Mouse (Mus musculus): ENCODE results near the gene Tas2r135. TPM values are rescaled to one million over a fixed set of nuclear protein-coding genes. Genes with fewer than 3 reads are reported as not detected.

Tas2r135 gene
- not detected in 2 replicates for polyA plus RNA-seq (2016; fragmentation: Nextera tagmentation; extraction: Ambion mirVana)

GRCm38 (mm10) chr6:42405134-42405533 lies at the start of gene Tas2r135:
TSS of gene Tas2r135 (plus strand) at chr6:42405434.
- H3K4me3 ChIP-seq (replicated peaks): no peak within 1 kb of the TSS
- H3K27ac ChIP-seq: no peak within 1 kb of the TSS
- no peaks in the 10 kb centered on the region for H3K27me3 ChIP-seq
- H3K9me3 ChIP-seq: no peaks in the 10 kb centered on the region
- ATAC-seq (ENCODE audit: insufficient number of reproducible peaks, insufficient read depth, low FRiP score, low TSS enrichment, low read depth): no peak
- H3K4me2 ChIP-seq: no peak within 1 kb of the TSS
- H3K36me3 ChIP-seq: no peaks in the 10 kb centered on the region
- no peak within 1 kb of the TSS for H3K9ac ChIP-seq (replicated peaks)
- no peaks in the 10 kb centered on the region for H3K4me1 ChIP-seq (replicated peaks)
- WGBS: 79% methylated on average over 2 of the region's 2 CpGs

- no peak for ATAC-seq (ENCODE audit: insufficient number of reproducible peaks, insufficient read depth, low FRiP score, low TSS enrichment, low read depth)
- no peak overlapping the region for H3K4me2 ChIP-seq
- peaks cover 39% of the 10 kb centered on the region for H3K4me1 ChIP-seq (replicated peaks)
- peaks cover 94% of the 10 kb centered on the region for H3K36me3 ChIP-seq
- H3K4me3 ChIP-seq (replicated peaks): no peak overlapping the region
- H3K27me3 ChIP-seq: no peaks in the 10 kb centered on the region
- no peak overlapping the region for H3K9ac ChIP-seq (replicated peaks)
- H3K9me3 ChIP-seq: no peaks in the 10 kb centered on the region
- WGBS: 91% methylated on average over 13 of the region's 13 CpGs
- no peak overlapping the region for H3K27ac ChIP-seq
Measured at GRCm38 (mm10) chr6:42355794-42356600, 49.2 kb upstream of the Tas2r135 start.

GRCm38 (mm10) chr6:42356913-42357312 lies 48.3 kb upstream of the Tas2r135 start:
- 97% methylated on average over 5 of the region's 5 CpGs for WGBS
- no peaks in the 10 kb centered on the region for H3K9me3 ChIP-seq
- peaks cover 93% of the 10 kb centered on the region for H3K36me3 ChIP-seq
- no peak overlapping the region for H3K4me2 ChIP-seq
- no peak for ATAC-seq (ENCODE audit: insufficient number of reproducible peaks, insufficient read depth, low FRiP score, low TSS enrichment, low read depth)
- no peak overlapping the region for H3K27ac ChIP-seq
- H3K9ac ChIP-seq (replicated peaks): no peak overlapping the region
- no peaks in the 10 kb centered on the region for H3K27me3 ChIP-seq
- H3K4me3 ChIP-seq (replicated peaks): no peak overlapping the region
- H3K4me1 ChIP-seq (replicated peaks): peaks cover 30% of the 10 kb centered on the region

- H3K36me3 ChIP-seq: peaks cover 83% of the 10 kb centered on the region
- H3K9me3 ChIP-seq: no peaks in the 10 kb centered on the region
- H3K4me1 ChIP-seq (replicated peaks): peaks cover 20% of the 10 kb centered on the region
- no peak overlapping the region for H3K9ac ChIP-seq (replicated peaks)
- no peak overlapping the region for H3K4me3 ChIP-seq (replicated peaks)
- 78% methylated on average over 6 of the region's 6 CpGs for WGBS
- no peak overlapping the region for H3K27ac ChIP-seq
- no peak overlapping the region for H3K4me2 ChIP-seq
- H3K27me3 ChIP-seq: no peaks in the 10 kb centered on the region
- ATAC-seq (ENCODE audit: insufficient number of reproducible peaks, insufficient read depth, low FRiP score, low TSS enrichment, low read depth): no peak
Measured at GRCm38 (mm10) chr6:42357901-42358300, 47.3 kb upstream of the Tas2r135 start.

- Histone ChIP-seq H3K9me3 (no peaks in the 10 kb centered on the region), H3K4me3 (replicated peaks) (no peak overlapping the region), H3K4me1 (replicated peaks) (peaks cover 10% of the 10 kb centered on the region), H3K36me3 (peaks cover 77% of the 10 kb centered on the region), H3K27me3 (no peaks in the 10 kb centered on the region), H3K4me2 (no peak overlapping the region), H3K27ac (no peak overlapping the region), H3K9ac (replicated peaks) (no peak overlapping the region)
- ATAC-seq (ENCODE audit: insufficient number of reproducible peaks, insufficient read depth, low FRiP score, low TSS enrichment, low read depth): no peak
- WGBS: 91% methylated on average over 12 of the region's 12 CpGs
Measured at GRCm38 (mm10) chr6:42358901-42359300, 46.3 kb upstream of the Tas2r135 start.

GRCm38 (mm10) chr6:42359364-42360147 lies 45.7 kb upstream of the Tas2r135 start:
- ATAC-seq (ENCODE audit: insufficient number of reproducible peaks, insufficient read depth, low FRiP score, low TSS enrichment, low read depth): no peak
- H3K36me3 ChIP-seq: peaks cover 72% of the 10 kb centered on the region

GRCm38 (mm10) chr6:42360231-42360840 lies 44.9 kb upstream of the Tas2r135 start:
- ATAC-seq (ENCODE audit: insufficient number of reproducible peaks, insufficient read depth, low FRiP score, low TSS enrichment, low read depth): no peak
- WGBS: 85% methylated on average over 6 of the region's 6 CpGs

More at GRCm38 (mm10) chr6:42359364-42360147, 45.7 kb upstream of the Tas2r135 start:
- H3K4me2 ChIP-seq: no peak overlapping the region
- peaks cover 3% of the 10 kb centered on the region for H3K4me1 ChIP-seq (replicated peaks)
- 80% methylated on average over 9 of the region's 9 CpGs for WGBS
- H3K27ac ChIP-seq: no peak overlapping the region
- no peaks in the 10 kb centered on the region for H3K27me3 ChIP-seq
- no peaks in the 10 kb centered on the region for H3K9me3 ChIP-seq
- H3K4me3 ChIP-seq (replicated peaks): no peak overlapping the region
- H3K9ac ChIP-seq (replicated peaks): no peak overlapping the region

GRCm38 (mm10) chr6:42361041-42361895 lies 44.0 kb upstream of the Tas2r135 start:
- ATAC-seq (ENCODE audit: insufficient number of reproducible peaks, insufficient read depth, low FRiP score, low TSS enrichment, low read depth): no peak
- no peaks in the 10 kb centered on the region for H3K9me3 ChIP-seq
- H3K4me1 ChIP-seq (replicated peaks): no peaks in the 10 kb centered on the region
- 91% methylated on average over 13 of the region's 13 CpGs for WGBS
- no peak overlapping the region for H3K4me2 ChIP-seq
- peaks cover 55% of the 10 kb centered on the region for H3K36me3 ChIP-seq
- H3K27ac ChIP-seq: no peak overlapping the region
- H3K9ac ChIP-seq (replicated peaks): no peak overlapping the region
- no peak overlapping the region for H3K4me3 ChIP-seq (replicated peaks)
- no peaks in the 10 kb centered on the region for H3K27me3 ChIP-seq

More at GRCm38 (mm10) chr6:42360231-42360840, 44.9 kb upstream of the Tas2r135 start:
- Histone ChIP-seq H3K36me3 (peaks cover 64% of the 10 kb centered on the region), H3K4me3 (replicated peaks) (no peak overlapping the region), H3K4me1 (replicated peaks) (no peaks in the 10 kb centered on the region), H3K9me3 (no peaks in the 10 kb centered on the region), H3K27ac (no peak overlapping the region), H3K27me3 (no peaks in the 10 kb centered on the region), H3K4me2 (no peak overlapping the region), H3K9ac (replicated peaks) (no peak overlapping the region; the same call in 1 of the 2 replicates)

- WGBS: 86% methylated on average over 1 of the region's 1 CpGs
- Histone ChIP-seq H3K27ac (no peak overlapping the region), H3K4me3 (replicated peaks) (no peak overlapping the region), H3K27me3 (no peaks in the 10 kb centered on the region), H3K36me3 (peaks cover 47% of the 10 kb centered on the region), H3K4me2 (no peak overlapping the region), H3K9ac (replicated peaks) (no peak overlapping the region), H3K4me1 (replicated peaks) (no peaks in the 10 kb centered on the region), H3K9me3 (no peaks in the 10 kb centered on the region)
- ATAC-seq (ENCODE audit: insufficient number of reproducible peaks, insufficient read depth, low FRiP score, low TSS enrichment, low read depth): no peak
Measured at GRCm38 (mm10) chr6:42362074-42362473, 43.2 kb upstream of the Tas2r135 start.

GRCm38 (mm10) chr6:42362497-42362896 lies 42.7 kb upstream of the Tas2r135 start:
- no peak overlapping the region for H3K9ac ChIP-seq (replicated peaks)
- H3K36me3 ChIP-seq: peaks cover 43% of the 10 kb centered on the region
- H3K27ac ChIP-seq: no peak overlapping the region
- 72% methylated on average over 1 of the region's 1 CpGs for WGBS
- no peak overlapping the region for H3K4me2 ChIP-seq
- H3K27me3 ChIP-seq: no peaks in the 10 kb centered on the region
- no peak for ATAC-seq (ENCODE audit: insufficient number of reproducible peaks, insufficient read depth, low FRiP score, low TSS enrichment, low read depth)
- H3K4me1 ChIP-seq (replicated peaks): no peaks in the 10 kb centered on the region
- H3K9me3 ChIP-seq: no peaks in the 10 kb centered on the region
- H3K4me3 ChIP-seq (replicated peaks): no peak overlapping the region
